Mouse (Mus musculus) right cerebral cortex, adult 18-20 months (tissue): ENCODE results near the gene Swsap1.

ENCODE experiments used
- DNase-seq: peaks from one replicate; pipeline ENCODE4 v3.0.0; 2022; ENCODE audit warnings: mixed read lengths

Swsap1 gene

DNA sequence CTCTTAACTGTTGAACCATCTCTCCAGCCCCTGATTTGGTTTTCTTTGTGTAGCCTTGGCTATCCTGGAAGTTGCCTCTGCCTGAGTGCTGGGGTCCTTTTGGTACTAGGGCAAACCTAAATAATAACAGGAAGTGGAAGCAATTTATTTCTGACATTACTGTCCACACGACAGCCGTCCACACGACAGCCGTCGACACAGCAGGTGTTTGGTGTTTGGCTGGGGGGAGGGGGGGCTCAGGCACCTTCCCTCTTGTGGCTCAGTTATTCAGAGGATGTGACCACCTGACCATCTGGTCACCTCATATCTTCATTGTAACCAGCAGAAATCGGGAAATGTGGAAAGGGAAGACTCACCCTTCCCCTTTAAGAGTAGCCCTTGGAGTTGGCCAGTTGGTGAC lies 13.3 kb downstream of the Swsap1 start:
- DNase-seq = no peak

DNA sequence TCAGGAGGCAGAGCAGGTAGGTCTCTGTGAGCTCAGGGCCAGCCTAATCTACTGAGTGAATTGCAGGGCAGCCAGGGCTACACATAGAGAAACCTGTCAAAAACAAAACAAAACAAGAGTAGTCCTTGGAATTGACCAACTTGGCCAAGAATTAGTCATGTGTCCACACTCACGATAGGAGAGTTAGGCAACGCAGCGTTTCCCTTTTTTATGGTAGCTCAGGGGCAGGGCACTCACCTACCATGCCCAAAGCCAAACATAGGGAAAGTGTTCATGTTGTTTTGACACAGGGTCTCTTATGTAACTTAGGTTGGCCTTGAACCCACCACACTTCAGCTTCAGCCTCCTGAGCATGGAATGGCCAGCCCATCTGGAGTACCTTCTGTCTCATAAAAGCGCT lies 13.7 kb downstream of the Swsap1 start:
- no peak for DNase-seq

DNA sequence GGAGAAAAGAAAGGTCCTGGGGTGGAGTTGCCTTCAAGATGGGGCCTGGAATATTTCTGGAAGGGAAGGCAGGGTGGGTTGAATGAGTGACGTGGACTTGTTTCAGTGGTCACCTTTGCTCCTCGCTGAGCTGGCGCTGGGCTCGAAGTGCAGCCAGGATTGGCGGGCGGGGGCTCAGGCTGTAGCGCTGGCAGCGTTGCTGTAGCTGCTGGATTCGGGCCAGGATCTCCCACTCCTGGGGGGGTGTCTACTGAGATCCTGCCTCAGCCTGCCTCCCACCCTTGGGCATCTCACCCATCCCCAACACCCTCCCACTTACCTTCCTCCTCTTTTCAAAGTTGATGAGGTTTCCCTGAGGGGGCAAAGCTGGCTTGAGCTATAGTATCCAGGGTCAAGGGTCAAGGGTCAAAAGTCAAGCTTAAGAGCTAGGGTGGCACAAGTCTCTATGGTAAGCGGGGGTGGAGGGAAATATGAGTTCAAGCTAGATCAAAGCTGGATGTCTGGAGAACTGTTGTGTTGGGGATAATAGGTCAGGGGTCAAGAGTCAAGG lies 21.1 kb downstream of the Swsap1 start:
- DNase-seq = no peak

DNA sequence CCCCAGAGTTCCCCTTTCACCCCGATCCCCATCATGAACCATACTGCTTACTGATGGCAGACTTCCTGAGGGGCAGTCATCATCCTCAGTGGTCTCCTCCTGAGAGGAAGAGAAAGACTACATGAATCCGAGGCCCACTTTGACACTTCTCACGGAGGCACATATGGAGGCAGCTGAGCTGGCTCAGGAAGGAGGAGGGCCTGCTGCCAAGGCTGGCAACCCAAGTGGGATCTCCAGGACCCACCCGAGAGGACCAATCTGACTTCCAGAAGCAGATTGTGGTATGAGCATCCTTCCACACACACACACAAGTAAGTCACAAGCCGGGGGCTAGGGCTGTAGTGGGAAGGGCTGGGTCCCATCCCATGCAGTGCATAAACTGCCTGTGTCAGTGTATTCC lies 21.8 kb downstream of the Swsap1 start:
- DNase-seq = no peak

DNA sequence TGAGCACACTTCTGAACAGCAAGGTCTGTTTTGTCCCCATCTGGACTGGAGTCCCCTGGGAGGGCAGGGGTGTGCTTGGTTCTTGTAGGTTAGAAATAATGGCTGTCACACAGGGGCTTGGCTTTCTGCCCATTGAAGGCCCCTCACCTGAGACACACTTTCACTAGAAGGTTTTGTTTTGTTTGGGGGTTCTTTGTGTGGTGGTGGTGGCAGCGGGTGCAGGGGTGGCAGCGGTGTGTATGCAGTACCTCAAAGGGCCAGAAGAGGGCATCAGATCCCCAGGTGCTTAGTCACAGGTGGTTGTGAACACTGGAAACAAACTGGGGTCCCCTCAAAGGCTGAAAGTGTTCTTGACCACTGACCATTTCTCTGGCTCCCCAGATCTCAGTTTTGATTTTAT lies 22.4 kb downstream of the Swsap1 start:
- DNase-seq = no peak

DNA sequence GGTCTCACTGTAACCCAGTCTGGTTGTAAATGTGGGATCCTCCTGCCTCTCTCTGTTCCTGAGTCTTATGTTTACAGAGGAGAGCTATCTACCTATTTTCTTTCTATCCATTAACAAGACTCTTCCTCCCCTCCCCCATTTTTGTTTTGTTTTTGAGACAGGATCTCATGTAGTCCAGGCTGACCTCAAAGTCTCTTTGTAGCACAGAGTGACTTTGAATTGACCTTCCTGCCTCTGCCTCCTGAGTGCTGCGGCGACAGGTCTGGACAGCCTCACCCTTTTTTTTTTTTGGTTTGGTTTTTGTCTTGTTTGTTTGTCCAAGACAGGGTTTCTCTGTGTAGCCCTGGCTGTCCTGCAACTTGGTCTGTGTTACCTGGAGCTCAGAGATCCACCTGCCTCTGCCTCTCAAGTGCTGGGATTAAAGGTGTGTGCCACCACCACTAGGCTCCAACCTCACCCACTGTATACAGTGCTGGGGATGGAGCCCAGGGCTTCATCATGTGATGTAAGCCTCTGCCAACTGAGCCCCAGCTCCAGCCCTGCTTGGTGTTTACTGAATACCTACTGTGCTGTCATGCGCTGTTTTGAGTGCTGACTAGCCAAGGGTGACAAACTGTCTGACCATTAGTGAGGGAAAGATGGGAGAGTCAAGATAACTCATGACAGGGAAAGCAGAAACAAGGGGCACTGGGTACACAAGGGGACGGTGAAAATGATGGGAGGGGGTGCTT lies 23.0 kb downstream of the Swsap1 start:
- no peak for DNase-seq

DNA sequence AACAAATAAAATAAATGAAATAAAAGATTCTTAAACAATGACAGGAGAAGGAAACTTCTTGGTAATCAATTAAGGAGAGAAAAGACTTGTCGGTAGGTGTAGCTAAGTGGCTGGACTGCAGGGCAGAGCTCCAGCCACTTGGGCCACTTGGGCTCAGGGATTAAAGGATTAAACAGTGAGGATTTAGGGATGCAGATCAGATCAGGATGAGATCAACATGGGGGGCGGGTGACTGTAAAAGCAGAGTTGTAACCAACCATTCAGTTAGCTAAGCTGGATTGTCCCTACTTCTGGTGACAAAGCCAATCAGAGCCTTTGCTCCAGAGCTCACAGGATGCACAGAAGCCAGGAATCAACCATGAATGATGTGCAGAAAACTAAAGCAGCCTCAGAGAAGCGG lies 28.4 kb downstream of the Swsap1 start:
- DNase-seq = no peak

DNA sequence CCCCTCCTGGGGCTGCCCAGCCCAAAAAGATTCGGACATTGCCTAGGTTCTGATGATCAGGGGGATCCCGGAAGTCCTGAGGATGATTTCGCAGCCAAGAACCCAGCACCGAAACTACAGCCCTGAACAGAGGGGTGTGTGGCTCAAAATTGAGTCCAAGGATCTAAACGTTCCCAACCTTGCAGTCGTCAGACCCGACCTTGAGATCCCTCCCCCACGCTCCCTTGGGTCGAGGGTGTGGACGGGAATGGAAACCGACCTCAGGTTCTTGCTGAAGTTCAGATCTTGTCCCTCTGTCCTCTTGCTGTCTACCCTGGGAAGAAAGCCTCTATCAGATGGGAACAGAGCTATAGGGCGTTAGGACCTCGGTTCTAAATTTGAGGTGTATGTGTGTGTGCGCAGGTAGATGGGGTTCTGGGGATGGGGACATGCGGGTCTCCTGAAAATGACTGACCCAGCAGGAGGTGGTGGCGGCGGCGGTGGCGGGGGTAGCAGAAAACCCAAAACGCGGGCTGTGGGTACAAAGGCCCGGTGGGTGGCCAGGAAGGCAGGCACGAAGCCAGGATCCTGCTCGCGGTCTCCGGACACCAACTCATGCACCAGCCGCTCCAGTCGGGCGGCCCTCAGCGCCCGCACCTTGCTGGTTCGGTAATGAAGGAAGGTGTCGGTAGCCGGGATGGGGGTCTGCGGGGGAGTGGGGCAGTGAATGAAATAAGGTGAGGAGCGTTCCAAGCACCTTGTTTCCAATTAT lies 32.2 kb downstream of the Swsap1 start:
- DNase-seq = no peak

DNA sequence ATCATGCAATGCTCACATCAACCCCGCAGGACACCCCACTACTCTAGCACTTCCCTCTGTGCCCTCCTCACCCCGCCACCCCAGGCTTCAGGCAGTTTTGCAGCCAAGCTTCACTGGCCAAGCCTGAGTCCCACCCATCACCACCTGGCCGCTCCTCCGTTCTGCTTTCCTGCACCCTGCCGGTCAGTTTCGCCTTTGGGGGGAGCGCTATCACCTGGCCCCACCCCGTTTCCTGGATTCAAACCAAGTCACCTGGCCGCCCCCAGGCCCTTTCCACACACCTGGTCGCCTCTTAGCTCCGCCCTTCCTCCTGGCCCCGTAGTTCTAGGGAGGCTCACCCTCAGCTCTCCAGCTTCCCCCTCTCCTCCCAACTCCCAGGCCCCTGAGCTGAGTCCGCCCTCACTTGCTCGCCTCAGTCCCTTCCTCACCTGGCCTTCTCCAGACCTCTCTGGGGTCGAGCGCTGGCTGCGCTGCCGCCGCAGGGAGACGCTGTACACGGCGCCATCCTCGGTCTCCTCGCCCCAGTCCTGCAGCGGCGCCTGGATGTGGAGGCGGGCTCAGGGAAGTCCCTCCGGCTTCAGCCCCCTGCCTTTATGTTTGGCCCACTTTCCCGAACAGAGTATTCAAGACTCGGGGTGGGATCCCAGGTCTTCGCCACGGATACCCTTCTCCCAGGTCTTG lies 33.0 kb downstream of the Swsap1 start:
- no peak for DNase-seq

DNA sequence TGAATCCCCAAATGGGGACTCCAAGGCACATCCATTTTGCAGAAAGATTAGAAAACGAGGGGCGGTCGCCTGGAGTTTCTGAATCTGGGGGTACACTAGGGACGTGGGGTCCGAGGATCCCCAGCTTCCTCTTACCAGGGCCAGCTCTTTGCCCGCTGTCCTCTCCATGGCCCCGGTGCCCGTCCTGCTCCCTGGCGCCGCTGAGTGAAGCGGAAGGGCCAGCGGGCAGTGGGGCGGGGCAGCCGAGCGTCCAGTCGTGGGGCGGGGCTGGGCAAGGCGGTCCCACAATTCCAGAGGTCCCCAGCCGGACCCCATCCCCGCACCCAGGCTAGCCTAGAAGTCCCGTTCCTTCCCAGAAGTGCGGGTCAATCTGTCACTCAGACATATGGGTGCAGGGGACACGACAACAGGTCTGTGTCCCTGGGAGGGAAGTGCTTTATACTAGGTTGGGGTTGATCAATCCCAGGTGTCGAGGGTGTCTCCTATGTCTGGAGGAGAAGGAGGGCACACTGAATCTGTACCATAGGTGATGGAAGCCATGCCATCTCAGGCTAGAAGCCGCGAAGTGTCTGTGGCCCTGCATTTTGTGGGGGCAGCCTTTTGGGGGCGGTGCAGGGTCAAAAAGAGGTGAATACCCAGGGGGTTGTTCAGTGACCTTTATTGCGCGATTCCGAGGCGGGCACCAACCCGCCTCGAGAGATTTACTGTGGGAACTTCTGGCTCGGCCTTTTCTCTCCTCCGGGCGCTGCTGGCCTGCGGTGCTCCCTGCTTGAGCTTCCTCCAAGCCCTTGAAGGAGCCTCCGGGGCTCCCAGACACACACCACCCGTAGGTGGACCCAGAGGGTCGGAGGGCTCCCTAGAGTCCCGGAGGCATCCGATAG lies 33.9 kb downstream of the Swsap1 start, which contains the start of gene Rgl3:
Gene Rgl3 (minus strand): TSS at position 217 of the 881 bp plus-strand sequence.
- no peak for DNase-seq

DNA sequence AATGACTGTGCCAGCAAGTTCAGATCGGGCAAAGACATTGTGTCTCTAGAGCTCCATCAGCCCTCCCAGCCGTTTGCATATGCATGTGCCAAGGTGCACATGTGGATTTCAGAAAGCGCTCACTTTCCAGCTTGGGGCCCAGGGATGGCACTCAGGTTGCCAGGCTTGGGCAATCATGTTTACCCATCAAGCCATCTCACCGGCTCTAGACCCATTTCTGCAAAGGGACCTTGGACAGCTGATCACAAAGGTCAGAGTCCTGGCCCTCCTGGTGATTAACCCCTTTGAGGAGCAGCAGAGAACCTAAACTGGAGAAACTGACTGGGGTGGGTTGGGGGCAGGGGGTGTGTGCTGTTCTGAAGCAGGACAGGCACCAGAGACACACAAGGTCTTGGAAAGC lies 36.7 kb downstream of the Swsap1 start:
- DNase-seq = no peak

DNA sequence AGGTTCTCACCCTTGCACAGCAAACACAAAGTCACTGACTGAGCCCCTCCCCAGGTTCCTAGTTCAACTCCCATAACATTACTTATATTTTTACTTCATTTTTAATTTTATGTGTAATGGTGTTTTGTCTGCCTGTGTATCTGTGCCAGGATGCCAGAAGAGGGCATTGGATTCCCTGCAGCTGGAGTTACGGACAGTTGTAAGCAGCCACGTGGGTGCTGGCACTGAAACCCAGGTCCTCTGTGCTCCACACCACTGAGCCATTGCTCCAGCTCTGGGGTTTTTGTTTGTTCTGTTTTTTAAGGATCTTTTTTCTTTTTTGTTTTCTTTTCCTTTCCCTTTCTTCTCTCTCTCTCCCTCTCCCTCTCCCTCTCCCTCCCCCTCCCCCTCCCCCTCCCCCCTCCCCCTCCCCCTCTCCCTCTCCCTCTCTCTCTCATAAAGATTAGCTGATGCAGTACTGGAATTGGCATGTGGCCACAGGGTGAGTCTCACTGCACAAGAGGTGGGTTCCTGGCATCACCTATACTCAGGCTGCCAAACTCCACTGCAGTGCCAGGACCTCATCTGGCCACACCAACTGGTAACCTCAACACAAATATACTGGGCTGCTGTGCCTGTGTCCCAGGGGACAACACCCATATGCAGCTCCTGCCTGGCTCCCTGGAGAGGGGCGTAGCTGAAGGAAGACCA lies 40.8 kb downstream of the Swsap1 start:
- no peak for DNase-seq

DNA sequence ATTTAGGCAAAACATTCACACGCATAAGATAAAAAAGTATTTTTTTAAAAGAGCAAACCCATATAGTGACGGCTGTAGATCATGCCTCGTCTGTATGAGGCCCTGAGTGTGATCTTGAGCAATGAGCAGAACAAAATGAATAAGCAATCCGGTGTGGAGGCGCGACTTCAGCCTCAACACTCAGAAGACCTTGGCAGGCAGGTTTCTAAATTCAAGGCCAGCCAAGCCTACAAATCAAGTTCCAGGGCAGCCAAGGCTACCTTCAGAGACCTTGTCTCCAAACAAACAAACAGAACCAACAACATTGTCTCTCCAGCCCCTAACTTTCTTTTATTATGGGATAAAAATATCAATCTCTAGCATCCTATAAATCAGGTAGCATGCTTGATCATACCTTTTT lies 44.7 kb downstream of the Swsap1 start:
- no peak for DNase-seq

DNA sequence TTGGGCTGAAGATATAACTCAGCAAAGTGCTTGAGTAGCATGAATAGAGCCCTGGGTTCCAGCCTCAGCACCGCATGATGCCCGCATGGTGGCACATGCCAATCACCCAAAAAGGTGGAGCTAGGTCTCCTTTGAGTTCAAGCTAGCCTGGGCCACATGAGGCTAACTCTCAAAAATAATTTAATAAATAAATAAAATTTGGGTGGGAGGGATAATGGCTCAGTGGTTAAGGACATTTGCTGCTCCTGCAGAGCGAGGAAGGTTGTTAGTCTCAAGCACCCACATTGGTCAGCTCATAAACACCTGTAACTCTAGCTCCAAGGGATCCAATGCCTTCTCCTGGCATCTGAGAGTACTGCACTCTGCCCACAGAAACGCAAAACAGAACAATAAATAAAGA lies 46.1 kb downstream of the Swsap1 start:
- DNase-seq = no peak

DNA sequence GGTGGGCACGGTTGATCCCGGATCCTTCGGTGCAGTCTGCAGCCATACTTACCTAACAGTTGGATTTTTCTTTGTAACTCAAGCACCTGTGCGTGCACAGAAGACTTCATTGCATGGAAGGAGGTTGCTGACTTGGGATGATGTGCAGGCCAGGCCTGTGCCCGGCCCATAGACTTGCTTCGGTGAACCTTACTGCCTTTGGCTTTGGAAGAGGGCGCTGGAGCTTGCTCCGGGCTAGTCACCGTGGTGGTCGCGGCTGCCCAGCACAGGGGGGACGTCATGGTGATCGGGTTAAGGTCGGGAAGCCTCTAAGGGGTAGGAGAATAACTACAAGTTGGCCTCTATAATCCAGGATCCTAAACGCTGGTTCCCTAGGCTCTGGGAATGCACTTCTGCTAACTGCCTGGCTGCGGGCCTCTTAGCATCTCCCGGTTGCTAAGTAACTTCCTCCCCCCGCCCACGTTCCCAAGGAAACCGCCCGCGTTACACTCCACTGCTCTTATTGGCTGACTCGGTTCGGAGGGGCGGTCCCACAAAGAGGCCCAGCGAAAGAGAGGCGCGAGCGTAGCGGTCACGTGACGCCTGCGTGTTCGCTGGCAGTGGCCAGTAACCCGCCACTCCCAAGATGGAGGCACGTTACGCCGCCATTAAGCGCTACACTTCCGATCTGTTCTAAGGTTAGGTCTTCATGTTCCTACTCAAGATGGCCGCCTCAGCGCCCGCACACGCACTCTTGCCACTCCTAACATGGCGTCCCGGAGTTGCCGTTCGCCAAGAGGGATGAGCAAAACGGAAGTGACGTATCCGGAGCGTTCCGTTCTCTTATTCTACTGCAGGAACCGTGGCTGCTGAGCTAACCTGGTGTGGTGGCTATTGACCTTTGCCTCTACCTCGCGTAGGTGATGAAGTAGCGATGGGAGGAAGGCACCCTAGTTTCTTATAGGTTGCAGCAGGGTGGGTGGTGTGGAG lies 46.9 kb downstream of the Swsap1 start, which contains the start of the genes Ccdc151 and Prkcsh:
Gene Ccdc151 (minus strand): TSS at position 441 of the 969 bp plus-strand sequence.
Gene Prkcsh (plus strand): TSS at position 613 of the 969 bp plus-strand sequence.
- peak; percentile 100 for DNase-seq

DNA sequence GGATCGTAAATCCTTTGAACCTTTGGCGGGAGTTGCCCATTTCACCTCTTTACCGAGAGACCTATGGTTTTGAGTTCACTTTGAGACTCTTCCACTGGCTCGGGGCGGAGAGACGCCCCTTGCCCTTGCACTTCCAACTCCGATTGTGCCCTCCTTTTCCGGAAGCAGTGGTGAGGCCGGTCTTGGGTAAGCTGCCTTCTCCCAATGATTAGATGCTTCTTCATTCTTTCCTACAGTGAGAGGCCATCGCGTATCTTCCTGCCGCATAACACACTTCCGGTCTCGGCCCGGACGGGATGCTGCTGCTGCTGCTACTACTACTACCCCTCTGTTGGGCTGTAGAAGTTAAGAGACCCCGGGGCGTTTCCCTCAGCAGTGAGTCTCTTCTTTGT lies 47.6 kb downstream of the Swsap1 start:
- DNase-seq = peak; percentile 53

DNA sequence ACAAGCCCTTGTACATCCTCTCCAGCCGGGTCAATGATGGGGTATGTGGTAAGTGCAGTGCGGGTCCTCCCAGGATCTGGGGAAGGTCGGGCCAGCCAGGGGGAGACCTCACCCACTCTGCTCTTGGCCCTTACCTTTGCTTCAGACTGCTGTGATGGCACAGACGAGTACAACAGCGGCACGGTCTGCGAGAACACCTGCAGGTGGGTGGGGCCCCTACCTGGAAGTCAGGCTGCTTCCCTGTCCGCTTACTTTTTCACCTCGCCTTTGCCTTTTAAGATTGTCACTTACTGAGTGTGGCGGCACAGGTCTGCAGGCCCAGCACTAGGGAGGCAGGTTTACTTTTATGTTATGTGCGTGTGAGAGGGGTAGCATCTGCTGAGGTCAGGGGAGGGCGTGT lies 49.0 kb downstream of the Swsap1 start:
- no peak for DNase-seq
